ENCODE assay signal across 17 mouse cellular contexts in the genomic region with DNA sequence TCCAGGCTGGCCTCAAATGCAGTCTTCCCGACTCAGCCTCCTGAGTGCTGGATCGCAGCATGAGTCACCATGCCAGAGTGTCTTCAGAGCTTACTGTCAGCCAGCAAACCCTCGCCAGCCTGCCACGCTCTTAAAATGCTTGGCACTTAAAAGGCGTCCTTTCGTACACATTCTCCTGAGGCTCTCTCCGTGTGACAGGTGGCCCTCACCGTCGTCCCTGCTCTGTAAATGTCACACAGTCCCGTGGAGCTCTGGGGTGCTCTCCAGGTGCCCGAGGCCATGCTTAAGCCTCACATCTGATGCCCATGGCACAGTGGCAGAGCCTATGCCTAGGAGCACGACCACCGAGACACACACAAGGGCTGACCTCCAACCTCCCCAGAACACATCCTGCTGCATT.
"Had no signal": no experiment of that assay in that cellular context is flagged by ENCODE, and none has a peak within 500 bp of the region (broad histone marks: within the 10 kb centered on the region; RNA-seq: fewer than 3 reads in every experiment).

No protein-coding gene starts in this region.

- H3K27ac ChIP-seq: midbrain, embryonic 12.5 days; neural tube, embryonic 13.5 days; neural tube, embryonic 15.5 days had no signal

- DNase-seq: lung, embryonic 14.5 days; lung, postnatal 10 days; lung, postnatal 4 days; midbrain, embryonic 14.5 days; retina, postnatal 1 day; right cerebral cortex, adult 18-20 months; right cerebral cortex, postnatal 25 days; right cerebral cortex, postnatal 4 days; spleen, adult 18-20 months; thymus, adult 18-20 months; thymus, postnatal 14 days; thymus, postnatal 36 days had no signal

- H3K4me3 ChIP-seq: midbrain, embryonic 10.5 days; midbrain, embryonic 12.5 days; myocyte; neural tube, embryonic 13.5 days; neural tube, embryonic 15.5 days had no signal
